Mouse (Mus musculus) brain, embryonic 18.5 days (tissue): Measurements from ENCODE around the gene Neu3.
"Not testable (repeated sequence)": the region's sequence is repeated elsewhere in the genome, so short reads cannot be mapped to it uniquely, and the experiment has no call there.

ENCODE experiments used
- DNase-seq: peaks from one replicate; pipeline ENCODE4 v3.0.0-alpha.2; 2012; ENCODE audit warnings: low read depth, low spot score

The Neu3 gene

DNA sequence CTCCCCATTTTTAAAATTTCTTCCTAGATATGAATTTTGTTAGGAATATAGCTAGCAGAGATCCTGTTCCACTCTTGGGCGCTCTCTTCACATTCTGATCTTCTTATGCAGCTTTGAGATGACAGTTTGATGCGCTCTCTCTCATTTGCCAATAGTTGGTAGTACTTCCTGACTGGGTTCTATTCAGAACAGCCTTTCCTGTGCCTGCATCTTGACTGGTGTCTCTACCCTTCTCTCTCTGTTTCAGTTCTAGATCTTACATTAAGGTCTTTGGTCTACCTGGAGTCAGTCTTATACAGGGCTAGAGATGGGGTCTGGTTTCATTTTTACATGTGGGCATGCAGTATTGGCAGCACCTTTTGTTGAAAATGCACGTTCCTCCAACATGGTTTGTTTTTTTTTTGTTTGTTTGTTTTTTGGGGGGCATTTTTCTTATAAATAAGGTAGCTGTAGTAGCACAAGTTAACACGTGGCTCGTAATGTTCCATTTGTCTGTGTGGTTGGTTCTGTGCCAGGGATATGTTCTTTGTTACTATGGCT is 6.2 kb upstream of the Neu3 start:
- no peak for DNase-seq

DNA sequence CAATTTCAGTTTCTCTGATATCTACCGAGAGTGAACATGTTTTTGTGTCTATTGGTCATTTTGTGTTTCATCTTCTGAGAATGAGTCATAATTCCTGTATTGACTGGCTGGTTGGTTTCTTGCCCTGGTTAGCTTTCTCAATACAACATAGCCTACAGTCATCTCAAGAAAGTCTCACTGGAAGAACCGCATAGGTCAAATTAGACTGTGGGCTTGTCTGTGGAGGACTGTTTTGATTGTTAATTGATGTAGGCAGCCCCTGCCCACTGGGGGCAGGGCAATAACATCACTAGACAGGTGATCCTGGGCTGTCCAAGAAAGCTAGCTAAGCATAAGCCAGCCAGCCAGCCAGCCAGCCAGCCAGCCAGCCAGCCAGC is 5.6 kb upstream of the Neu3 start:
- no peak for DNase-seq

DNA sequence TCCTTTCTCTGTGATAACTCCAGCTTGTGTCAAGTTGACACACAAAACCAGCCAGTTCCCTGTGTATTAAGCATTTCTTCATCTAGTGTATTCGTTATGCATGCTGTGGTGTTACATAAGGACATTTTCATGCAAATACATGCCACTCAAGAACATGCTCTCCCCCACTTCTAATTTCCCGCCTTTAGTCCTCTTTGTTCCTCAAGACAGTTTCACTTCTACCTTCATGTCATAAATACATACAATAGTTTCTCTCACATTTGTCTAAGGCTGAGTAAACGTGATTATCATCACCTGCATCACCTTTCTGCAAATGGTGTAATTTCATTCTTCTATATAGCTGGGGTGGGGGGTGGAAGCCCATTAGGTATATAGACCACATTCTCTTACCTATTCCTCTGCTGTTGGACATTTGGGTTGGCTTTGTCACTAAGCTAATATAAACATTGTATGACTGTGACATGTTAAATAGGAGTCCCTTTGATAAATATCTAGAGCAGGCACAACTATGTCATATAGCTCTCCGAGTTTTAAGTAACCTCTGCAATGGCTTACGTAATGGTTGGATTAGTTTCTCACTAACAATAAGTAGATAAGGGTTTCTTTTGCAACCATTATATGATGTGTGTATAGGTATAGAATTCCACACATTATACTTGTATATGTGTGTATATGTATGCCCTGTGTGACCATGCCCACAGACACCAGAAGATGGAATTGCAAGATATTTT is 5.1 kb upstream of the Neu3 start:
- DNase-seq, result no peak

DNA sequence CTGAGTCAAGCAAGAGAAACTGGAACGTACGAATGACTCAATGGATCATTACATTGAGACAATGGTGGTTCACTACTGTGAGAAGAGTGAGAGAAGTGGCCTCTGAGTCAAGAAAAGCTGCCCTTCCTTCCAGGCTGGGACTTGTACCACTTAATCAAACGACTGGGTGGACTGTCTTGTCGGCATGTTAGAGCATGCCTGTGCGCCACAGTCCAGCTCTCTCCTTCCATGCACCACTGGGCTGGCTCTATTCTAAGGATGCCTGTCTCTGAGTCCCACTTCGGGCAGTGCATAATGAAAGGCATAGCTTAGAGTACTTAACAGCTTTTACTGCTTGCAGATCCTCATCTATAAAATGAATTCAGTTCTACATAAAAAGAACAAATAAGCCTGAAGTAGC is 2.1 kb downstream of the Neu3 start:
- no peak for DNase-seq

DNA sequence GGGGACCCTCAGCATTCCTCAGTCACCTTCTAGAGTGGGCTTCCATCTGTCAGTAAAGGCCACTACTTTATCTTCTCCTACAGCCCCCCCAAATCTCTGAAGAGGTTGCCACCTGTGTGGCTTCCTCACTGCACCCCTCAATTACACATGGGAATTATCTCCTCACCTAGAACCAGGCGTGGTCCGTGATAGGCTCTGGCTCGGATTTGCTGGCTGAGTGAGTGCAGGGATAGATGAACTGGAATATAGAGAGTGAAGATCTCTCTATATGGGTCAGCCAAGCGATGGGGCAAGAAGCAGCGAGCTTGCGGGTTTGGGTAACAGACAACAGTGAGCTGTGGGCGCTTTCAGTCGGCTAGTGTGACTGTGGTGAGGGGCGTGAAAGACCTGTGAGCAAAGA is 2.7 kb downstream of the Neu3 start:
- no peak for DNase-seq

DNA sequence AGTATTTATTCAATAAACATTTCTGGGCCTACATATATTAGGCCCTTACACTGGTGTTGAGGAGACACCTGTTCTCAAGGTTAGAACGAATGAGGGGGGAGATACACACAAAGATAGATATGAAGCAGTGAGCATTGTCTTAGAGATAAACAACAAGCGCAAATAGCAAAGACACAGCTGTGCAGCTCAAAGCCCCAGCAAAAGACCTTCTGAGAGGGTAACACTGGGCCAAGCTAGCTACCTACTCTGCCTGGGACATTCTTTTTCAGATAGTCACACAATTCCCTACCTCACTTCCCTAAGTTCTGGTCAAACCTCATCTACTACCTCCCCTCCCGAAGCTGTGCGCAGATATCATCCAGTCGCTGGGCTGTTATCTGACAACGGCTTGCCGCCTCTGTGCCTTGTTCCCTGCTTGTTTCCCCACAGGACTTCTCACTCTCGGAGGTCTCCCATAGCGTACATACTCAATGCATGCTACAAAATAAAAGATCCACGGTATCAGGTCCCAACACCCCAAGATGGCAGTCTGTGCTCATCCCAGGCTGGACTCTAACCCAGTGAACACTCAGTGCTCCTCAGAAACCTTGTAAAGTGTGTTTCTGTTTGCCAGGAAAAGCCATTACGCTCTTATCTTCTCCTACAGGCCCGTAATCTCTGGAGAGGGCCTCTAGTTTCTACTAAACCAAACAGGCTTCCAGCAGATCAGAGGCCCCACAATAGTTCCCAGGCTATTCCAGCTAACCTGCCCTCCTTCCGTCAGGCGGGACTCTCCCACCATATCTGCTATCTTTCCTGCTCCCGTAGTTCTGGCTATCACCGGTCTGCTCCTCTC is 3.4 kb downstream of the Neu3 start:
- no peak for DNase-seq

DNA sequence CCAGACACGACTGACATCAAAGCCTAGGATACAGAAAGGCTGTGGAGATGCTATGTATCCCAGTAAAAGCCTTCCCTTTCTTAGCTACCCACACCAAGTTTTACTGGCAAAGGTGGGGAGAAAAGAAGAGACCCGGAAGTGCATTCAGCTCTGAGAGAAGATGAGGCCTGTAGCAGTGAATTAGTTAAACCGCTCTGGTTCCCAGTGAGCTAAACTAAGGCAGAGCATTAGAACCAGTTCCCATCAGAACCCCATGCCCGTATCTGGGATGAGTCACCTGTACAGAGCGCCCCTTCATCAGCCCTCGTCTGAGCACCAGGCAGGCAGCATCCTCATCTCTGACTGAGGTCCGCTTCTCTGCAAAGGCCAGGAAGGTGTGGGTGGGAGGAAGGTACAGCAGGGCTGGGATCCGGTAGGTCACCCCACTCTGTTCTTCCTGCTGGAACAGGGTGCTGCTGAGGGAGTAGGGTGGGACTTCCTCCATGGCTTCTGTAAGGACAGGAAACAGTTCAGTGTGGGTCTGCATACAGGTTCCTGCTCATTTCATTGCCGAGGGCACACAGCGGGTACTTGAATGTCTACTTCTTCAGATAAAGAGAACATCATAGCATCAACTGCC is 5.1 kb downstream of the Neu3 start:
- DNase-seq, result no peak

DNA sequence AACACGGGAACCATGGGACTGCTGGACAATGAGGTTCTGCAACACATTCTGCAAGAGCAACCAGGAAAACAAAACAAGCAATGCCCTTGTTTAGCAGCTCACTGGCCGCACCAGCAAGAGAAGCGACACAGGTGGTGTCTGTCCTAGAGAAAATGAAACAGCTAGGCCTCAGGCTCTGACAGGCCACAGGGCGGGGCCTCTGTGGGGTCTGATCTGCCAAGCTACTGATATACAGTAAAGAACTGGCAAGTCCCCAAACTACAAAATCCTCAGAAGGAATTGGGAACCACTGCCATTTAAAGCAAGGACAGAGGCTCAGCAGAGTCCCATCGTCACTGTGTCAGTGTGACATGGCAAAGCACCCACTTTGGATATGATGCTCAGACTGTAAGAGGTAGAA is 5.8 kb downstream of the Neu3 start:
- DNase-seq, result no peak

DNA sequence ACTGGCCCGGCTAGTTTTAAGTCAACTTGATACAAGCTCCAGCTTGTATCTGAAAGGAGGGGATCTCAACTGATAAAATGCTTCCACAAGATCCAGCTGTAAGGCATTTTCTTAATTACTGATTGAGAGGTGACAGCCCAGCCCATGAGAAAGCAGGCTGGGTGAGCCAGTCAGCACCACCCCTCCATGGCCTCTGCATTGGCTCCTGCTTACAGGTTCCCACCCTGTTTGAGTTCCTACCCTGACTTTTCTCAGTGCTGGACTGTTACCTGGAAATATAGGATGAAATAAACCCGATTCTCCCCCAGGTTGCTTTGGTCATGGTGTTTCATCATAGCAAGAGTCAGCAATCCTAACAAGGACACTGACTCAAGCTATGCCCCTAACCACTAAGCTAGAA is 6.3 kb downstream of the Neu3 start:
- DNase-seq, result no peak

DNA sequence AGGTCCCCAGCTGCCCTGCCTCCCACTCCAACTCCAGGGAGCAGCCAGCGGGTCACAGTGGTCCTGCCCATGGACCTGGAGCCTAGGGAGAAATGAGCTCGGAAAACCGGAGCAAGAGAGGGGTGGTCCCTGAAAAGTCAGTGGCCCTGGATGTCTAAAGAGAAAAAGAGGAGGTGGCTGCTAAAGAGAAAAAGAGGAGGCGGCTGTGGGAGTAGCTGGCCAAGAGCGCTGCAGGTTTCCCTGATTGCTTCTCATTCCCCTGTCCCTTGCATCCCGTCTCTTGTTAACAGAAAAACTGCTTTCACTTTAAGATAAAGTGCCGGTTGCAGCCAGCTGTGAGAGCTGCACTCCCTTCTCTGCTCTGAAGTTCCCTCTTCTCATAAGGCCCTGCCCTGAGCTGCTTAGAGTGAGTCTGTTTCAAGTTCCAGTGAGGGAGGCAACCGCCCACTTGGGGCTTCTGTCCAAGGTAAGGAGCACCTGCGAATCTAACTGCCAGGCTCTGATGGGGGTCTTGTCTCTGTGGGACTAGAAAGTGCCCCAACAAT is 10.0 kb downstream of the Neu3 start:
- not testable (repeated sequence) for DNase-seq

DNA sequence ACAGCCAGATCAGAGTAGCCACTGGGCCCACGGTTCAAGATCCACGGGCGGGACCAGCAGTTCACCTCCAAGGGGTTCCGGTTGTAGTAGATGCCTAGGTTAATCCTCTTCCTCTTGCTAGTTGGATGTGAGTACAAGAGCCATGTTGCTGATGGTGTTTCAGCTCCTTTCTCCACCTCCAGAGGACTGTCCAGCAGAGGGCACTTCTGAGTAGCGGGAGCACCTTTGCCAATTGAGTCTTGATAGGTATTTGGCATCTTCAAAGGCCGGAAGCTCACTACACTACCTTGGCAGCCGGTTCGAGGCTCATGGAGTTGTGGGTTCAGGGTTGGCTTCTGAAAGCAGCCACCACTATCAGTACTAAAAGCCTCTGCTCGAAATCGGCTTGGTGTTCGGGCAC is 14.8 kb downstream of the Neu3 start:
- no peak for DNase-seq

DNA sequence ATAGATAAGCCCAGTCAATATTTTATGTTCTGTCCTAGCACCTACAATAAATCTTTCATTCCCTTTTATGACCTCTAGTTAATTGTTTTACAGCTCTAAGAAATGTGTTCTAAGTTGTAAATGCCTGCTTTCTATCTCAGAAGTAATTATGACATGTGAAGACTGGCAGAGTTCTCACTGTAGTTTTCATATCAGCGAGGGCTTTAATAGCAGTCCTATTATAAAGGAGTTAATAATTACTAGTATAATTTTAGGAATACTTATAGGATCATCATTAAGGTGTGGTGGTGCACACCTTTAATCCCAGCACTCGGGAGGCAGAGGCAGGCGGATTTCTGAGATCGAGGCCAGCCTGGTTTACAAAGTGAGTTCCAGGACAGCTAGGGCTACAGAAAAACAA is 16.6 kb downstream of the Neu3 start:
- no peak for DNase-seq

DNA sequence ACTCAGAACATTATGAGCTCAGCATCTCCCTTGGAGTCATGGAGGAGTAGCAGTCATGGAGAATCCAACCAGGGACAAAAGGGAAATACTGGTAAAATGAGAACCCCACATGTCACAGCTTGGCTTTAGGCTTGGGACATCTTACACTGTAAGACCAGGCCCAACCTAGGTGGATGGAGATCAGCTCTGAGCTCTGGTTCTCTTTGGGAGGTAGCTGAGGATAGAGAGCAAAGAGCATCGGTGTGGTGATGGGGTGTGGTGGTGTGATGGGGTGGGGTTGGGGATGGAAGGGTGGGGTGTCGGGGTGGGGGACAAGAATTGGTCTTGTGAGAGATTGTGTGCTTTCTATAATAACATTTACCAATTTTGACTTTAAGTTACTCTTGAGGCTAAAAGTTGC is 17.4 kb downstream of the Neu3 start:
- no peak for DNase-seq

DNA sequence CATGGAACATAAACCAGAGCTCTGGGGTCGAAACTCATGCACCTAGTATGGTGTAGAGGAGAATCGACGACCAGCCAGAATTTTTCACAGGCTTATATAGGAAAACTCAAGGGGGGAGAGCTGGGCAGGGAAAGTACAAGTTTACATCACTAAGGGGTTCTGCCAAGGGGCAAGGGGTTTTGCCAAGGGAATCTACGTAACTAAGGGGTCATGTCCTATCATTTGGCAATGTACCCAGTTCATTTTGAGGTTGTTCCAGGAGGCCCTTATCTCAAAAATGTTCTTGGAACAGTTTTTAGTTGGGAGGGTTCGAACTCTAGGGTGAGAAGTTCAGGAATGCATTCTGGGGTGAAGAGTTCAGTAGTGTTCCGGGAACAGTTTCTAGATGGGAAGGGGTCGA is 21.2 kb downstream of the Neu3 start:
- DNase-seq, result not testable (repeated sequence)

DNA sequence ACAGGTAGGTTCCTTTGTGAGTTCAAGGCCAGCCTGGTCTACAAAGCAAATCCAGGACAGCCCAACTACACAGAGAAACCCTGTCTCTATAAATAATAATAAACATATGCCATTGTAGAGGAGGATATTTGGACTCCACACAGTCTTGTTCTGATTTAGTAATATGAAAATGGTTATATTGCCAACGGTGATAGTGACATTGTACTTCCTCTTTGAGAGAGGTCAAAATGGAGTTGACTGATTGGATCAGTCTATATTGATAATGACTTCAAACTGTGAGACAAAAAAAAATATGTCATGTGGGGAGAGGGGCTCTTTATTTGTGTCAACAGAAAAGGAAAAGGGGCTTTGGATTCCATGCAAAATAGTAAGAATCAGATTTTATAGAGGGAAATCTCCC is 22.9 kb downstream of the Neu3 start:
- no peak for DNase-seq

DNA sequence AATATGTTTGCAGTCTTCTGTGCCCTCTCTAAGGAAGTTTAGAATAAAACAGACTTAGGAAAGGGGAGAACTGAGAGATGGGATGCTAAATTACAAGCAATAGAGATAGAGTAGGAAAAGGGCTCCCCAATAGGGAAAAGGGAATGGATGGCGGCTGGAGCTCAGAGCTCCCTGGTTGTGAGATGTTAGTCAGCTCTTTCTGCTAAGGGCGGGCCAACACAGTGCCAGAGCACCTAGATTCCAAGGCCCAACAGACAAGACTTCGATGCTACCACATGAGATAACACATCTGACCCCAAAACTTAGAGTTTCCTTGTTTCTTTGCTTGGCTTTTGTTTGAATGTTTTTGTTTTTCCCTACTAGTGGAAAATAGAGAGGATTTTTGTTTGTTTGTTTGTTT is 24.2 kb downstream of the Neu3 start:
- not testable (repeated sequence) for DNase-seq

DNA sequence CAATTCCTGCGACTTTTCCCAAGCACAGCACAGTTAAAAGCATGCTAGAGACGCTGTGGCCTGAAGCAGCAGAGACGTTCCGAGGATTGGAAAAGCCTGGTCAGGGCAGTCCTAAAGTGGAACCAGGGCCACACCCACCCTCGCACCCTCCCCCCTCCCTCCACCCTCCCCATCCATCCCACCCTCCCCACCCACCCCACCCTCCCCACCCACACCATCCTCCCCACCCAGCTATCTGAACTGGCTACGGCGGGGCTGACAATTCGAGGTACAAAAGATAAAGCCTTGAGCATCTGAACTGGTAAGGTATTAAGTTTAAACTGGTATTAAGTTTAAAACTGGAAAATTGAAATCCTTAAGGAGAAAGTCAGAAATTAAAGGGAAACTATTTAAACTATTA is 24.7 kb downstream of the Neu3 start:
- DNase-seq, result no peak

DNA sequence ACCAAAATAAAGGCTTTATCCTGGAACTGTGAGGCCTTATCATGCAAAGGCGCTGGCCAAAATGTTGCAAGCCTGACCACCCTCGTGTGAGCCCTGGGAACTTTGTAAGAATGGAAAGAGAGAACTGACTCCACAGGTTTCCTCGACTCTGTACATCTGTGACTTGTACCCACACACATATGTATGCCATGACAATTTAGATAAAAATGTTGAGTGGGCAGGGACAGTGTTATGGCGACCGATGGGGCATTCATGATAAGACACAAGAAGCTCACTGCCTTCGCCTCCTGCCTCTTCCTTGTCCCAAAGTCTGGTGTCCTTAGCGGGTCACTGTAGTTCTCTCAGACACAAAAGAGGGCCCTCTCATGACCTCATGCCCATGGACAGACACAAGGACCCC is 29.1 kb downstream of the Neu3 start:
- DNase-seq, result no peak

DNA sequence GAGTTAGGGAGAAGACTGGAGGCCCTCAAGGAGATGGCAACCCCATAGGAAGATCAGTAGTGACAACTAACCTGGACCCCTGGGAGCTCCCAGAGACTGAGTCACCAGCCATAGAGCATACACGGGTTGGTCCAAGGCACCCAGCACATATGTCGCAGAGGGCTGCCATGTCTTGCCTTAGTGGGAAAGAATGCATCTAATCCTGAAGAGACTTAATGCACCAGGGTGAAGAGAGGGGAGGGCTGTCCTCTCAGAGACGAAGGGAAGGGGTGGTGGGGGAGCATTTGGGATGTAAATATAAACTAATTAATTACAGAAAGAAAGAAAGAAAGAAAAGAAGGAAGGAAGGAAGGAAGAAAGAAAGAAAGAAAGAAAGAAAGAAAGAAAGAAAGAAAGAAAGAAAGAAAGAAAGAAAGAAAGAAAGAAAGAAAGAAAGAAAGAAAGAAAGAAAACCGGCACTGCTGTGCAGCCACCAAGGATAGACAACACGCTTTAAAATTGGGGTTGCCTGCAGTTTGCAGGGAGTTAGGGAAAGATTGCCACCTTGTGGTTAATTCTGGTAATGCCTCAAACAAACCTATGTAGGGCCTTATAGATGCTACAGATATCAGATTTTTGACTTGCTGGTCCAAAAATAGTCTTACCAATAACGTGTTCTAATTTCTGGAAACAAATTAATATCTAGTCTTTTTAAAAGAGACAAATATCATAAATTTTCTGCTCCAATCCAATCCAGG is 30.1 kb downstream of the Neu3 start:
- peak; percentile 73 for DNase-seq

DNA sequence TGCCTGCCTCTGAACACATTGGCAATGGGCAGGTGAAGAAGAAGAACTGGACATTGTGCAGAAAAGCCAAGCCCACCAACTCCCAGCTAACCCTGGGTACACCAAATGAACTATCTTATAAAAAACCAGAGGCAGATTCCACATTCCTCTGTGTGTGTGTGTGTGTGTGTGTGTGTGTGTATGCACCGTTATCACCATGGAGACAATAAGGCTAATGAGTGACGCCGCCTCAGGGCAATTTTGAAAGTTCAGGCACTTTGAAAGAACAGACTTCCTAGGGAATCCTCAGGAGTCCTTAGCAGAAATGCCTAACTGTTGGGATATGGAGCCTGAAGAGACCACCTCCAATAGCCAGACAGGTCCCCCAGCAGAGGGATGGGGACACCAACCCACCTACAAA is 31.0 kb downstream of the Neu3 start:
- no peak for DNase-seq

DNA sequence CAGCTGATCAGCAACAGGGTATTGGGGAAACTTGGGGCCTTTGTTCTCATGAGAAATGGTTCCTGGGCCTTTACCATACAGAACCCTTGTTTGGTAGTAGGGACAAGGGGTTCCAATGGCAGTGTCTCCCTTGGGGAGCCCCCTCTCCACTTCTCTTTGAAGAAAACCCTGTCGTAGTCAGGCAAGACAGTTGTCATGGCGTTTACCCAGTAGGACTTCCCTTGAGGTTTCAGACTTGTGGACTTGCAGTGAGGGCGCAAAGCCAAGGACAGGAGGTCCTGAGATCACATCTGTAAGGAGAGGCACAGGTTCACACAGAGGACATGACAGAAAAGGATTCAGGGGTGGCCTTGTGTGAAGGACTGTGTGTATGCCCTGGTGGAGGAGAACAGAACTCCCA is 31.7 kb downstream of the Neu3 start:
- DNase-seq, result no peak
